Mouse (Mus musculus) limb, embryonic 14.5 days (tissue): ENCODE results near the gene Tbc1d32. TPM values are rescaled to one million over a fixed set of nuclear protein-coding genes. Genes with fewer than 3 reads are reported as not detected.

Experiments used
- ATAC-seq: fragments of 200-750 bp; cut with Nextera tagmentation; 2 replicates; pipeline ENCODE4 v1.8.0; 2017; ENCODE audit warnings: low read depth, moderate number of reproducible peaks, moderate TSS enrichment; ENCODE audit not compliant: low FRiP score
- DNase-seq: peaks from one replicate; pipeline ENCODE4 v3.0.0-alpha.2; 2015; ENCODE audit warnings: low spot score
- H3K27ac ChIP-seq: fragments of 300-500 bp; sonication (generic); replicated peaks from 2 replicates; pipeline ENCODE4 v1.5.1; 2014; ENCODE audit warnings: low read depth, mild to moderate bottlenecking, low read length, moderate library complexity, mixed read lengths
- H3K27me3 ChIP-seq: fragments of 300-500 bp; sonication (generic); 2 replicates; pipeline ENCODE4 v1.6.1; 2014; ENCODE audit warnings: low read length, mixed read lengths; ENCODE audit not compliant: control insufficient read depth, insufficient read depth
- H3K36me3 ChIP-seq: fragments of 300-500 bp; sonication (generic); 2 replicates; pipeline ENCODE4 v1.6.1; 2014; ENCODE audit warnings: mild to moderate bottlenecking, low read length, moderate library complexity, mixed read lengths; ENCODE audit not compliant: control insufficient read depth, insufficient read depth
- H3K4me1 ChIP-seq: fragments of 300-500 bp; sonication (generic); 2 replicates; pipeline ENCODE4 v1.6.1; 2014; ENCODE audit warnings: antibody characterized with exemption, low read length, mixed read lengths; ENCODE audit not compliant: control insufficient read depth, insufficient read depth
- H3K4me2 ChIP-seq: fragments of 300-500 bp; sonication (generic); replicated peaks from 2 replicates; pipeline ENCODE4 v1.6.1; 2014; ENCODE audit warnings: low read depth, mild to moderate bottlenecking, low read length, moderate library complexity; ENCODE audit not compliant: severe bottlenecking
- H3K4me3 ChIP-seq: fragments of 300-500 bp; sonication (generic); replicated peaks from 2 replicates; pipeline ENCODE4 v1.5.1; 2014; ENCODE audit warnings: low read length
- H3K9ac ChIP-seq: fragments of 300-500 bp; sonication (generic); 2 replicates; pipeline ENCODE4 v1.6.1; 2014; ENCODE audit warnings: mild to moderate bottlenecking, low read depth, low read length, moderate library complexity; ENCODE audit not compliant: severe bottlenecking
- H3K9me3 ChIP-seq: fragments of 300-500 bp; sonication (generic); 2 replicates; pipeline ENCODE4 v1.6.1; 2016; ENCODE audit warnings: low read length; ENCODE audit not compliant: control insufficient read depth
- POLR2A ChIP-seq: fragments of 200-500 bp; IDR thresholded peaks from 2 replicates; pipeline ENCODE4 v1.8.0; 2012; ENCODE audit warnings: inconsistent platforms, mild to moderate bottlenecking, moderate library complexity, borderline replicate concordance; ENCODE audit not compliant: insufficient read depth, insufficient read length; ENCODE audit errors: extremely low read depth
- WGBS: fragments of 180-500 bp; shearing (Covaris S2); extraction: QIAGEN DNeasy Blood & Tissue Kit; methylation state at CpG from one replicate; pipeline ENCODE4 v1.1.7; 2014; 5-methylcytosine and 5-hydroxymethylcytosine counted together
- polyA plus RNA-seq, 2 experiments: library from polyadenylated mRNA; depleted of rRNA in 1 of 2; stranded (reverse) in 1 of 2; unstranded in 1 of 2; fragments of >200 nt; fragmentation: Nextera tagmentation in 1 of 2; extraction: Ambion mirVana in 1 of 2; gene quantifications; 2 replicates each; pipeline versions ENCODE4 v1.2.1 to v1.2.3; 2012 to 2014

The Tbc1d32 gene
- polyA plus RNA-seq, 2 experiments, result 2.2 to 2.6 TPM

- WGBS, result 80% methylated on average over 4 of the region's 4 CpGs
- TF ChIP-seq POLR2A, result no peak
- H3K9ac ChIP-seq, result no peak overlapping the region
- no peak overlapping the region for H3K4me3 ChIP-seq
- H3K27ac ChIP-seq, result no peak overlapping the region
- ATAC-seq (no peak), DNase-seq (no peak)
- H3K4me2 ChIP-seq, result no peak overlapping the region
- no peaks in the 10 kb centered on the region for H3K27me3 ChIP-seq
- H3K9me3 ChIP-seq, result no peaks in the 10 kb centered on the region
- H3K36me3 ChIP-seq, result no peaks in the 10 kb centered on the region
- H3K4me1 ChIP-seq, result no peaks in the 10 kb centered on the region
These were observed 62.7 kb downstream of the Tbc1d32 start for GRCm38 (mm10) chr10:56165758-56166157.

GRCm38 (mm10) chr10:56164411-56164810 lies 64.1 kb downstream of the Tbc1d32 start:
- H3K9ac ChIP-seq, result no peak overlapping the region
- H3K4me2 ChIP-seq, result no peak overlapping the region
- ATAC-seq (no peak), DNase-seq (no peak)
- H3K4me1 ChIP-seq, result no peaks in the 10 kb centered on the region
- no peak for TF ChIP-seq POLR2A
- H3K9me3 ChIP-seq, result no peaks in the 10 kb centered on the region
- H3K4me3 ChIP-seq, result no peak overlapping the region
- no peaks in the 10 kb centered on the region for H3K36me3 ChIP-seq
- WGBS, result 41% methylated on average over 3 of the region's 3 CpGs
- no peak overlapping the region for H3K27ac ChIP-seq
- no peaks in the 10 kb centered on the region for H3K27me3 ChIP-seq

GRCm38 (mm10) chr10:56158748-56159147 lies 69.7 kb downstream of the Tbc1d32 start:
- no peak overlapping the region for H3K9ac ChIP-seq
- H3K27ac ChIP-seq, result no peak overlapping the region
- DNase-seq (no peak), ATAC-seq (no peak)
- H3K4me3 ChIP-seq, result no peak overlapping the region
- TF ChIP-seq POLR2A, result no peak
- H3K27me3 ChIP-seq, result no peaks in the 10 kb centered on the region
- H3K4me1 ChIP-seq, result no peaks in the 10 kb centered on the region
- WGBS, result 82% methylated on average over 2 of the region's 2 CpGs
- no peaks in the 10 kb centered on the region for H3K36me3 ChIP-seq
- H3K9me3 ChIP-seq, result no peaks in the 10 kb centered on the region
- H3K4me2 ChIP-seq, result no peak overlapping the region

- TF ChIP-seq POLR2A, result no peak
- WGBS, result 85% methylated on average over 3 of the region's 3 CpGs
- DNase-seq (no peak), ATAC-seq (no peak)
- Histone ChIP-seq H3K27me3 (no peaks in the 10 kb centered on the region), H3K36me3 (no peaks in the 10 kb centered on the region), H3K27ac (no peak overlapping the region), H3K9me3 (no peaks in the 10 kb centered on the region), H3K4me1 (no peaks in the 10 kb centered on the region), H3K9ac (no peak overlapping the region), H3K4me2 (no peak overlapping the region), H3K4me3 (no peak overlapping the region)
These were observed 70.3 kb downstream of the Tbc1d32 start for GRCm38 (mm10) chr10:56158207-56158606.

GRCm38 (mm10) chr10:56156956-56157355 lies 71.5 kb downstream of the Tbc1d32 start:
- ATAC-seq (no peak), DNase-seq (no peak)
- H3K9me3 ChIP-seq, result no peaks in the 10 kb centered on the region
- 86% methylated on average over 3 of the region's 3 CpGs for WGBS
- no peak overlapping the region for H3K27ac ChIP-seq
- no peaks in the 10 kb centered on the region for H3K27me3 ChIP-seq
- H3K9ac ChIP-seq, result no peak overlapping the region
- no peak for TF ChIP-seq POLR2A
- H3K4me2 ChIP-seq, result no peak overlapping the region
- no peaks in the 10 kb centered on the region for H3K36me3 ChIP-seq
- no peak overlapping the region for H3K4me3 ChIP-seq
- H3K4me1 ChIP-seq, result no peaks in the 10 kb centered on the region

GRCm38 (mm10) chr10:56148920-56149319 lies 79.6 kb downstream of the Tbc1d32 start:
- 96% methylated on average over 3 of the region's 3 CpGs for WGBS
- no peaks in the 10 kb centered on the region for H3K36me3 ChIP-seq
- no peak for TF ChIP-seq POLR2A

More at GRCm38 (mm10) chr10:56148920-56149319, 79.6 kb downstream of the Tbc1d32 start:
- DNase-seq (no peak), ATAC-seq (no peak)
- Histone ChIP-seq H3K27me3 (no peaks in the 10 kb centered on the region), H3K4me2 (no peak overlapping the region), H3K9me3 (no peaks in the 10 kb centered on the region), H3K4me3 (no peak overlapping the region), H3K4me1 (no peaks in the 10 kb centered on the region), H3K27ac (no peak overlapping the region), H3K9ac (no peak overlapping the region)
